8 mouse cellular contexts compared by ENCODE assay signal in the genomic region with DNA sequence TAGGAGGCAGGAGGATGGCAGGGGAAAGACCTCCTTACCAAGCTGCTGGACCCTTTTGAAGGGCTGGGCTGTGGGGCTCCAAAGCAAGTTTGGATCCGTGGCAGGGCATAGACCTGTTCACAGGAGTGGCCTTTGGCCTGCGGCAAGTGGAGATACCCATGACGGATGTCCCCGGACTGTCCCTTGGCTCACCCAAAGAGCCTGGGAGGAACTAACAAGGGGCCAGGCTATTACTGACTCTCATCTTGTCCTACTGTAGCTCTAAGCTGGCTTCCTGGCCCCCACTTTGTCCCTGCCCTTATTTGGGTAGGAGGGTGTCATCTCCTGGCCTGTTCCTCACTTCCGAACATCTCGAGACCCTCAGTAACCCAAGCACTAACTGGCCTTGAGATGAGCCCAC. TPM values are rescaled to one million over a fixed set of nuclear protein-coding genes. Genes with fewer than 3 reads are reported as not detected.
DNase-seq lines count a peak whose midpoint lies in the region; ATAC-seq and TF ChIP-seq lines count a peak whose summit lies in the region.

No protein-coding gene starts in this region.

- peak overlapping the region; percentile 45 for H3K4me3 ChIP-seq in heart, embryonic 10.5 days
- H3K4me3 ChIP-seq in E14TG2a.4 (replicated peaks; ENCODE audit: low read length): 0 out of 2 replicates have a peak overlapping the region, but pooled peaks have one; percentile 54
- H3K4me3 ChIP-seq in hindbrain, embryonic 15.5 days: peak overlapping the region; percentile 21

- H3K27ac ChIP-seq in heart, embryonic 10.5 days: peak overlapping the region; percentile 87
- H3K27ac ChIP-seq in hindbrain, embryonic 15.5 days (replicated peaks): peak overlapping the region; percentile 77

- peaks cover 71% of the 10 kb centered on the region for H3K4me1 ChIP-seq in heart, embryonic 10.5 days
- H3K4me1 ChIP-seq in E14TG2a.4 (replicated peaks; ENCODE audit: low read depth, low read length): peaks cover 37% of the 10 kb centered on the region
- peaks cover 35% of the 10 kb centered on the region for H3K4me1 ChIP-seq in hindbrain, embryonic 15.5 days (replicated peaks)

- intact Hi-C loops in heart, postnatal 14 days (cut with DNase I): no loop called here

- TF ChIP-seq CTCF in E14TG2a.4 (conservative IDR thresholded peaks at IDR 0.05; ENCODE audit: low read length): no peak

- H3K36me3 ChIP-seq in heart, embryonic 10.5 days: no peaks in the 10 kb centered on the region; the same call in 1 of the 2 replicates
- peaks cover 25% of the 10 kb centered on the region for H3K36me3 ChIP-seq in E14TG2a.4 (ENCODE audit: insufficient read depth, low read length)
- no peaks in the 10 kb centered on the region for H3K36me3 ChIP-seq in hindbrain, embryonic 15.5 days

- H3K9ac ChIP-seq in hindbrain, embryonic 15.5 days: no peak overlapping the region

- no peaks in the 10 kb centered on the region for H3K9me3 ChIP-seq in heart, embryonic 10.5 days
- H3K9me3 ChIP-seq in E14TG2a.4 (ENCODE audit: low read length): peaks cover 22% of the 10 kb centered on the region
- H3K9me3 ChIP-seq in hindbrain, embryonic 15.5 days: no peaks in the 10 kb centered on the region

- no peak for DNase-seq in heart, embryonic 10.5 days (ENCODE audit: low spot score)
- DNase-seq in heart, postnatal 14 days: no peak
- peak; percentile 56 for DNase-seq in lung, postnatal 25 days (ENCODE audit: low spot score)
- DNase-seq in right cerebral cortex, postnatal 14 days: no peak
- no peak for DNase-seq in layer of hippocampus, postnatal 10 days (ENCODE audit: low spot score in 2 of 2)
- no peak for DNase-seq in cerebellum, postnatal 25 days

- ATAC-seq in hindbrain, embryonic 15.5 days (ENCODE audit: low FRiP score, low read depth): 0 out of 2 replicates have a peak, but pooled peaks have one; percentile 4

- peaks cover 9% of the 10 kb centered on the region; the same call in 1 of the 2 replicates for H3K27me3 ChIP-seq in heart, embryonic 10.5 days (ENCODE audit: insufficient read depth, poor library complexity, severe bottlenecking)
- no peaks in the 10 kb centered on the region for H3K27me3 ChIP-seq in E14TG2a.4 (ENCODE audit: insufficient read depth, low read length)
- no peaks in the 10 kb centered on the region for H3K27me3 ChIP-seq in hindbrain, embryonic 15.5 days

- H3K4me2 ChIP-seq in hindbrain, embryonic 15.5 days: peak overlapping the region; percentile 43

- WGBS in heart, embryonic 10.5 days: 53% methylated on average over 6 of the region's 6 CpGs
- 60% methylated on average over 6 of the region's 6 CpGs for WGBS in hindbrain, embryonic 15.5 days

RNA-seq across cellular contexts. Expression of a gene that starts 0.6 kb away (rescaled TPM):
- polyA plus RNA-seq in heart, embryonic 10.5 days (2016; fragmentation: Nextera tagmentation; extraction: Ambion mirVana): 4.6 and 9.0 TPM in 2 replicates
- 1 to 10 TPM; 4.3 to 6.2 TPM for total RNA-seq in heart, postnatal 14 days (2021)
- 6.6 and 7.2 TPM in 2 replicates for polyA plus RNA-seq in hindbrain, embryonic 15.5 days (2015; fragmentation: Nextera tagmentation; extraction: Ambion mirVana)
- total RNA-seq in layer of hippocampus, postnatal 10 days (2021): 1 to 10 TPM; 4.0 to 5.0 TPM

RNA-seq across cellular contexts. Expression of a gene that starts 40.3 kb away (rescaled TPM):
- polyA plus RNA-seq in heart, embryonic 10.5 days (2016; fragmentation: Nextera tagmentation; extraction: Ambion mirVana): not detected in 2 replicates
- total RNA-seq in heart, postnatal 14 days (2021): under 1 TPM in 1 of 2 experiments, not detected in 1; 0.29 TPM
- polyA plus RNA-seq in hindbrain, embryonic 15.5 days (2015; fragmentation: Nextera tagmentation; extraction: Ambion mirVana): not detected in 2 replicates
- total RNA-seq in layer of hippocampus, postnatal 10 days (2021): not detected

RNA-seq across cellular contexts. Expression of a gene that starts 46.6 kb away (rescaled TPM):
- not detected in 2 replicates for polyA plus RNA-seq in heart, embryonic 10.5 days (2016; fragmentation: Nextera tagmentation; extraction: Ambion mirVana)
- total RNA-seq in heart, postnatal 14 days (2021): 1 to 10 TPM in 1 of 2 experiments, under 1 TPM in 1; 0.49 to 1.4 TPM
- polyA plus RNA-seq in hindbrain, embryonic 15.5 days (2015; fragmentation: Nextera tagmentation; extraction: Ambion mirVana): not detected in 2 replicates
- total RNA-seq in layer of hippocampus, postnatal 10 days (2021): not detected

RNA-seq across cellular contexts. Expression of a gene that starts 58.2 kb away (rescaled TPM):
- polyA plus RNA-seq in heart, embryonic 10.5 days (2016; fragmentation: Nextera tagmentation; extraction: Ambion mirVana): not detected in 2 replicates
- under 1 TPM; 0.50 to 0.78 TPM for total RNA-seq in heart, postnatal 14 days (2021)
- not detected in 2 replicates for polyA plus RNA-seq in hindbrain, embryonic 15.5 days (2015; fragmentation: Nextera tagmentation; extraction: Ambion mirVana)
- not detected for total RNA-seq in layer of hippocampus, postnatal 10 days (2021)
